In the genomic region with DNA sequence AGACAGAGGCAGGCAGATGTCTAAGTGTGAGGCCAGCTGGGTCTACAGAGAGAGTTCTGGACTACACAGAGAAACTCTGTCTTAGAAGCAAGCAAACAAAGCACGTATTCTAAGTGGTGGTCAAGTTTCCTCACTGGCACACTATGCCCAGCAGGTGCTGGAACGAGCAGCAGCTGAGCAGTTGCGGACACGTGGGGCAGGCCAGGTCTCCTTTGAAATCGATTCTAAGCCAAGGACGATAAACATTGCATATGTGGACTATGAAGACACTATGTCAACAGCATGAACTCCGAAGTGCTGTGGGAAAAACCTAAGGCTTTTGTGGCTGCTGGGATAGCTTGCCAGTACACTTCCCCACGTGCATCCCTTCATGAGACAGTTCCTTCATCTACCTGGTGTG, we compare ENCODE assay signal across 10 mouse cellular contexts.
"Had no signal": no experiment of that assay in that cellular context is flagged by ENCODE, and none has a peak within 500 bp of the region (broad histone marks: within the 10 kb centered on the region; RNA-seq: fewer than 3 reads in every experiment).

No protein-coding gene starts in this region.

- H3K4me2 ChIP-seq: limb, embryonic 15.5 days; lung, embryonic 14.5 days; midbrain, embryonic 12.5 days had no signal

- H3K9me3 ChIP-seq: limb, embryonic 15.5 days; midbrain, embryonic 12.5 days had no signal

- H3K27ac ChIP-seq: left cerebral cortex, adult 2 months; limb, embryonic 15.5 days; midbrain, embryonic 12.5 days had no signal

- H3K9ac ChIP-seq: limb, embryonic 15.5 days; lung, embryonic 14.5 days; midbrain, embryonic 12.5 days had no signal

- ATAC-seq: intestine, postnatal 0 days; midbrain, embryonic 16.5 days had no signal

- H3K36me3 ChIP-seq: limb, embryonic 15.5 days; midbrain, embryonic 12.5 days had no signal

- H3K4me3 ChIP-seq: left cerebral cortex, adult 2 months; limb, embryonic 15.5 days; midbrain, embryonic 12.5 days had no signal

- DNase-seq: kidney, adult 8-10 months; kidney, postnatal 25 days; lung, embryonic 14.5 days; right cerebral cortex, postnatal 14 days; thymus, postnatal 4 days had no signal

- H3K27me3 ChIP-seq: limb, embryonic 15.5 days; midbrain, embryonic 12.5 days had no signal
